Mouse (Mus musculus) hematopoietic stem cell, adult 5-6 weeks (primary cell): ENCODE measurements at regions not wholly inside any gene's neighbourhood (a gene's known extent, or its start where the extent isn't known, plus 50 kb on each side); places are given as distances from the start of the nearest gene placed in this dataset.

Experiments
- ATAC-seq, 2 experiments: fragments of 125-278 bp in 1 of 2; replicated peaks in 1 of 2; 2 replicates each; pipeline ENCODE4 v1.8.0; 2016 to 2017; ENCODE audit warnings: inconsistent platforms in 2 of 2, mild to moderate bottlenecking in 2 of 2, moderate number of reproducible peaks in 2 of 2, low read depth in 1 of 2, moderate TSS enrichment in 1 of 2; ENCODE audit not compliant: low FRiP score in 2 of 2, poor library complexity in 2 of 2, severe bottlenecking in 2 of 2, insufficient read depth in 1 of 2, low TSS enrichment in 1 of 2

DNA sequence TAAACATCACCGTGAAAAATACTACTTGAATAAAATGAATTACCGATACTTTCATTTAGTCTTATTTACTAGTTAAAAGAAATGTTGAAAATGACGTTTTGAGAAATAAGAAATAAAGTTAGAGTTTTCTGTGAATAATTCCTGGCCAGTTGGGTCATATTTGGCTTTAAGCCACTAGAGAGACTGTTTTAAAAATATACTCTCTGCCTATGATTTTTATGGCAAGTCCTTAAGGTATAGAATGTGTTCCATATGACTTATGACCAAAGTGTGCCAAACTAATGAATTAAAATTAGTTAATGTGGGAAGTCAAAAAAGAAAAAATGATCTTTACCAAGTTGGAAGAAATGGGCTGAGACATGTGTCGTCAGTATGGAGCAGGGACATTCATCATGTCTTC, 354.2 kb upstream of the Col3a1 start:
- ATAC-seq = no peak

DNA sequence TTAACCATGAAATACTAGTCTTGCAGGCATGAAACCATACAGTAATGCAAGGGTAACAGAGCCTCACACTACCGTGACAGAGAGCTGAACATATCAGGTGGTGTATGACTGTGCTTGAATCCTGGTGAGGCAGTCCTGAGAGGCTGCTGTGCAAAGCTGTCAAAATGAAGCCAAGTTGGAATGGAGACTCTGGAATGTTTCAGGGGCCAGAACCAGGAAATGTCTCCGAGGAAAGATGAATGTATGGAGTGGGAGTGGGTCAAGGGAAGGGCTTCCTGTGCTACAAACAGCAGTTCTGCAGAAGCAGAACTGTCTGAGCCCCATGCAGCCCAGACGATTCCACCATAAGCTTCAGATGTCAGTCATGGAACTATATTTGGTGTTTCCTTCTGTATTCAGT, 324.2 kb upstream of the Col3a1 start:
- ATAC-seq = no peak

DNA sequence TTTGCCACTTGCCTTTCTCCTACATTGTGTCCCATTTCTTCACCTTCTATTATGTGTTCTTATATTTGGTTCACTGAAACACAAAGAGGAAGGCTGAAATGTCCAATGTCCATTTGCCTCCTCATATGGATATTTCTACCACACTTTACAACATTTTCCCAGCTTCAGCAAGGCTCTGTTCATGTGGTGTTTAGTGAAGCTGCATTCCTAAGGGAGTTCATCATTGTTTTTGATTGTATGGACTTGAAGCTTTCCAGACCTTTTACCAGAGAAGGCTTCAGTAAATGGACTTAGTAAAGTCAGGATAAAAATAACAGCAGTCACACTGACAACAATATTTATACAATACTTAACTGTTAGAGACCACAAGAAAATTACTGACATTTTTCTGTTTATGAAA, 290.8 kb upstream of the Col3a1 start:
- ATAC-seq = no peak

- ATAC-seq = no peak
These were observed 290.1 kb upstream of the Col3a1 start for GRCm38 (mm10) chr1:45021234-45021633.

DNA sequence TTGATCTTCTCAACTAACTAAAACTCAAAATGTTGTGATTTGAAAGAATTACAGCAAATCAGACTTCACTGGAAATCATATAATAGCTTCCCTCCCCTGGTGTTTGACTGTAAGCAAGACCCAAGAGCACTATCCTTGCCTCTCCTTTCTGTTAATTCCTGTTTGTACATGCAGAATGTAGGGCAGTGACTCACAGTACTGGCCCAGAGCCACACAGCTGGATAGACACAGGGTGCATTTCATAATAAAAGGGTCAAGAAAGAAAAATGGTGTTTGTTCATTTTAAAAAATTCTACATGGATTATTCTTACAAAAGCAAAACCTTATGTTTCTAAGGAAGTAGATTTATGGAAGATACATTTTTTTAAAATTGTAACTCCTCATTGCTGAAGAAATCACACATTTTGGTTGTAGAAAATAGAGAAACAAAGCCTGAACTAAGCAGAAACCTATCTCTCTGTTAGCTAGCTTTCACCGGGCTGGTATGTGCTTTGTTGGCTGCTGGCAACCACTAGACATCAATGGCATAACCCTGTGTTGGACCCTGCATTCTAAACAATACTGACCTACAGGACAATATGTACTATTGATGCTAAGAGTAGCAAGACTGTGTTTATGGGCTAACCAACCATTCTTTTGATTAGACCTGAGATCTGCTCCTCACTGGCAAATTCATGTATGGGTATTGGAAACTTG, 289.0 kb upstream of the Col3a1 start:
- no peak for ATAC-seq

DNA sequence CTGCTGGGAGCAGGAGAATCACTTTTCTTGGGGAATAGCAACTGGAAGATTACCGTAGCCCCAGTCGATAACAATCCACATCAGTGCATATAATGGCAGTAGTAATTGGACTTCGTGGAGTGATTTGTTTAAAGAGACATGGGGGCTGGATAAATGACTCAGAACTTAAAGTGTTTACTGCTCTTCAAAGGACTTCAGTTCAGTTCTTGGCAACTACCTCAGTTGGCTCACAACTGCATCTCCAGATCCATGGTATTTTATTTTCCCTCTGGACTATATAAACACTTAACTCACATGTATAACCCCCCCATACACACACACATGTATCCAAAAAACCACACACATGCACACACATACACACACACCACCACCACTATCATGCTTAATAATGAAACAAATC, 288.0 kb upstream of the Col3a1 start:
- no peak for ATAC-seq

GRCm38 (mm10) chr1:45031436-45032027, 279.8 kb upstream of the Col3a1 start:
- no peak for ATAC-seq

GRCm38 (mm10) chr1:45033343-45033742, 278.0 kb upstream of the Col3a1 start:
- ATAC-seq = no peak

GRCm38 (mm10) chr1:45041328-45041727, 270.0 kb upstream of the Col3a1 start:
- no peak for ATAC-seq

DNA sequence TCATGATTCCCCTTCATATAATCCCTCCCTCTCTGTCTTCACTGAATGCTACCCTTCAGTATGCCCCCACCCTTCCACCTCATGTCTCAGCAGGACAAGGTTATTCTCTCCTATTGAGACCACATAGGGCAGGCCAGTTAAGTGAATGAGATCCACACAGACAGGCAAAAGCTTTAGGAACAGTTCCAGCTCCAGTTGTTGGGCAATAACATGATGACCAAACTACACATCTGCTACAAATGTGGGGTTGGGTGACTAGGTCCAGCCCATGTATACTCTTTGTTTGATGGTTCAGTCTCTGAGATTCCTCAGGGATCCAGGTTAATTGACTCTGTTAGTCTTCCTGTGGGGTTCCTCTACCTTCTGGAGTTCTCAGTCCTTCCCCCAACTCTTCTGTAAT, 269.5 kb upstream of the Col3a1 start:
- ATAC-seq = no peak

GRCm38 (mm10) chr1:45043245-45043926, 268.0 kb upstream of the Col3a1 start:
- peak in 1 of 2 experiments; percentile 53; a peak in 3 of 4 replicates for ATAC-seq

GRCm38 (mm10) chr1:45090841-45091535, 220.3 kb upstream of the Col3a1 start:
- no peak for ATAC-seq

DNA sequence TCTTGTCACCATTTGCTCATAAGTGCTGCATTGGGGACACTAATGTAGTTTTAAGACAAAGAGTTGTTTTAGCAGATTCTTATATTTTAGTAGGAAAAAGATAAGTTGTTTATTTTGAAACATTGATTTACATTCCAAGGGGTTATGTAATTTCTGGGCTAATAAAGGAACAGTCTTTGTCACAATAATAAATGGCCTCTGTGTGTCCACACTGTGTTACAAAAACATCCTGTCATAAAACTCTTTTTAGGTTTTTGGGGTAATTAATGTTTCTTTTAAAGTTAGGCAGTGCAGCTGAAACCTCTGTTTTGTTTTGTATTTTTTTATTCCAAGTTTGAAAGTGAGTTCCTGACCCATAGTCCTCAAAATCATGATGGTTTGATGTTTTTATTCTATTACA, 210.4 kb upstream of the Col3a1 start:
- no peak for ATAC-seq

- no peak for ATAC-seq
These were observed 194.8 kb upstream of the Col3a1 start for GRCm38 (mm10) chr1:45116409-45117144.

DNA sequence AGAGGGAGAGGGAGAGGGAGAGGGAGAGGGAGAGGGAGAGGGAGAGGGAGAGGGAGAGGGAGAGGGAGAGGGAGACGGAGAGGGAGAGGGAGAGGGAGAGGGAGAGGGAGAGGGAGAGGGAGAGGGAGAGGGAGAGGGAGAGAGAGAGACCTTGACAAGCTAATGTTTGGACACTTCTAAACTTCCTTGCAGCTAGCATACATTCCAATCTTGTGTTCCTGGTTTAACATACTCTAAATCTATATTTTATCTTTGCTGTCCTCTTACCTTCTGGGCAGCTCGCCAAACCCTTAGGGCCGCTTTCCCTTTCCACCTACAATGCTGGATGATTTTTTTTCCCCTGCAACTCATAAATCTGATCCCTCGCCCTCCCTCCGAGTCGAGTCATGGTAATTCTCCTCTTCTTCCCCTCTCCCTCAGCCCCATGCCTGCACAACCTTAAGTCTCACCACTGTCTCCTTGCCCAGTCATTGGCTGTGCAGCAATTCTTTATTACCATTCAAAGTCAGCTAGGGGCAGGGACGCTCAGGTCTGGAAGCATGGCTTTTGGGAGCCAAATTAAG, 176.1 kb upstream of the Col3a1 start:
- no peak for ATAC-seq

DNA sequence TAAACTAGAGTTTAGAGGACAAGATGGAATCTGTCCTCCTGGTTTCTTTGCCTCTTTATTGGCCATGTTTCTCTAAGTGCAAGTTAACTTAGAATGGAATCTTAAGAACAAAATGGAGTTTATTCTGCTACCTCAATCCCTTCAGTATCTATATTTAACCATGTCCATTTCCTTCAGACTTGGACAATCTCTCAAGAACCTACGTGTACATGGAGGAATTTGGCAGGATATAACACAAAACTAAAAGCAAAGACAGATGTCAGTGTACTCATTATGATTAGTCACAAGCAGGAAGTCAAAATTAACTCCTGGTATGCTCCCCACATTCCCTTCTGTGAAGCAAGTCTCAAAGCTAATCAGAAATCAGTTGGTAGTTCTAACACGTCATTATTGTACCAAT, 164.3 kb upstream of the Col3a1 start:
- ATAC-seq = no peak

DNA sequence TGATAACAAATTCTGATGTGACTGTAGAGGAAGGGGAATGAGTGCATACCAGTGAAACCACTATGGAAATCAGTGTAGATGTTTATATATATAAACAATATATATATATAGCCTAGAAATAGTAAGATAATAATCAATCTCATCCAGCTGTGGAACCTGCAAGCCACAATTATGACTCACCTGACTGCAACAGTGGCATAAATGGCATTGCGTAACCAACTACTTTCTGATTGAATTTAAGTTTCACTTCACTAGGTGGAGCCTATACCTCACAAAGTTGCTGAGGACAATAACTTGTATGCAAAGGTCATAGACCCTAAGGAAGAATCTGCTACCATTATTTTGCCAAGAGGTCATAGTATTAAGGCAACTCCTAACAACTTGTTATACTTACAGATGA, 129.7 kb upstream of the Col3a1 start:
- ATAC-seq = no peak
